Mouse (Mus musculus) hindbrain, postnatal 0 days (tissue): ENCODE data around the gene Fam13c. TPM values are rescaled to one million over a fixed set of nuclear protein-coding genes. Genes with fewer than 3 reads are reported as not detected.

Experiments used
- ATAC-seq: fragments of 200-750 bp; cut with Nextera tagmentation; 2 replicates; pipeline ENCODE4 v1.8.0; 2017; ENCODE audit warnings: mild to moderate bottlenecking, moderate TSS enrichment, moderate library complexity
- DNase-seq: peaks from one replicate; pipeline ENCODE4 v3.0.0-alpha.2; 2015; ENCODE audit warnings: low spot score
- H3K27ac ChIP-seq: fragments of 300-500 bp; sonication (generic); 2 replicates; pipeline ENCODE4 v1.5.1; 2014; ENCODE audit warnings: mild to moderate bottlenecking
- H3K27me3 ChIP-seq: fragments of 300-500 bp; sonication (generic); 2 replicates; pipeline ENCODE4 v1.6.1; 2014; ENCODE audit warnings: low read length, mixed read lengths; ENCODE audit not compliant: insufficient read depth
- H3K36me3 ChIP-seq: fragments of 300-500 bp; sonication (generic); 2 replicates; pipeline ENCODE4 v1.6.1; 2014; ENCODE audit warnings: low read length, mixed read lengths; ENCODE audit not compliant: insufficient read depth
- H3K4me1 ChIP-seq: fragments of 300-500 bp; sonication (generic); 2 replicates; pipeline ENCODE4 v1.6.1; 2014; ENCODE audit warnings: antibody characterized with exemption, low read length, mixed read lengths; ENCODE audit not compliant: insufficient read depth
- H3K4me2 ChIP-seq: fragments of 300-500 bp; sonication (generic); 2 replicates; pipeline ENCODE4 v1.6.1; 2014; ENCODE audit warnings: low read depth, mild to moderate bottlenecking, low read length, moderate library complexity, mixed read lengths
- H3K4me3 ChIP-seq: fragments of 300-500 bp; sonication (generic); 2 replicates; pipeline ENCODE4 v1.5.1; 2014; ENCODE audit warnings: low read length
- H3K9ac ChIP-seq: fragments of 300-500 bp; sonication (generic); replicated peaks from 2 replicates; pipeline ENCODE4 v1.6.1; 2014; ENCODE audit warnings: mild to moderate bottlenecking, low read length, moderate library complexity, mixed read lengths
- H3K9me3 ChIP-seq: fragments of 300-500 bp; sonication (generic); 2 replicates; pipeline ENCODE4 v1.6.1; 2016; ENCODE audit warnings: low read length, mixed read lengths
- CTCF ChIP-seq: IDR thresholded peaks from 2 replicates; pipeline ENCODE4 v1.5.1; 2016; ENCODE audit warnings: antibody characterized with exemption, control low read depth, low read depth
- WGBS: fragments of 180-500 bp; shearing (Covaris S2); extraction: QIAGEN DNeasy Blood & Tissue Kit; methylation state at CpG from one replicate; pipeline ENCODE4 v1.1.7; 2014; 5-methylcytosine and 5-hydroxymethylcytosine counted together
- polyA plus RNA-seq: library from polyadenylated mRNA; unstranded; fragments of >200 nt; fragmentation: Nextera tagmentation; extraction: Ambion mirVana; gene quantifications from 2 replicates; pipeline ENCODE4 v1.2.1, GENCODE M21; 2015
- total RNA-seq: library from RNA; depleted of rRNA; stranded (reverse); fragments of >200 nt; gene quantifications from 2 replicates; pipeline ENCODE4 v1.2.3, GENCODE M21; 2014; rRNA removed

The Fam13c gene
- total RNA-seq (6.8 and 7.7 TPM in 2 replicates), polyA plus RNA-seq (18.3 and 18.8 TPM in 2 replicates)

DNA sequence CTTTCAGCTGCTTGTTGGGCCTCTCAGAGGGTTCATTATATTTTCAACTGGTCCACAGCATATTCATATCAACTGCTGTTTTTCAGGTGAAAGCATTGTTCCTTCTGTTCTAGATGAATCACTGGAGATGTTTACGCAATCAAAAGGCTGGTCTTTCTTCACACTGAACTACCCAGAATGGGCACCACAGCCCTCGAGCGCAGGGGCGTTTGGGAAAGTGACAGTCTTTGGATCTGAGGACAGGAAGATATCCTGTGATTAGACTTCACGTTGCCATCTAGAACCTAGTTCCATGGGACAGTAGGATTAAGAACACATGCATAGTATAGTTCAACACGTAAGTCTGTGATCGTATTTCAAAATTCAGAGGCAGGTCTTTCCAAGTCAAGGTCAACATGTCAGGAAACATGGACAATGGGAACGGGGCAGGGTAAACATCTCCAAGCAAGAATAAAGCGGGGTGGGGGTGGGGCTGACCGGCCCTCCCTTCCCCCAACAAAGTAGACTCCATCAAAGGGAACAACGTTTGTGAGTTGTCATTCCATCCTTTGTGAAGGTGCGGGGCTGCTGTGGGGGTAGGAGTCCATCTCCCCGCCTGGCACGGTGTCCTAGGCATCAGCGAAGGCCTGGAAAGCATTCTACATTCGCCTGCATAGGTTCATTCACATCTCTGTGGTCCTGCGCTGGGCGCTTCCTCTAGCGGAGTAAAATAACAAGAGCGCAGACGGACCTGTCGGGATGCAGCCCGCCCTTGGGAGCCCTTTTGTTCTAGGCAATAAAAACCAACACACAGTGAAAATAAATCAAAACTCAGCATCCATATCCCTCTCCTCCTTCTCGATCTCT is at the start of gene Fam13c:
Gene Fam13c, plus strand, starts transcription at position 806 of the 846 bp plus-strand sequence.
- H3K36me3 ChIP-seq: no peaks in the 10 kb centered on the region
- H3K9ac ChIP-seq: peak within 1 kb of the TSS; percentile 74
- no peaks in the 10 kb centered on the region for H3K27me3 ChIP-seq
- H3K27ac ChIP-seq: peak within 1 kb of the TSS; percentile 95
- peak; percentile 68 for ATAC-seq
- TF ChIP-seq CTCF: no peak
- WGBS: 8% methylated on average over 24 of the region's 24 CpGs
- no peaks in the 10 kb centered on the region for H3K9me3 ChIP-seq
- H3K4me1 ChIP-seq: 0 out of 2 replicates have a peak, but pooled peaks cover 7% of the 10 kb centered on the region
- peak within 1 kb of the TSS; percentile 64 for H3K4me3 ChIP-seq
- peak within 1 kb of the TSS; percentile 79 for H3K4me2 ChIP-seq
- peak; percentile 72 for DNase-seq

DNA sequence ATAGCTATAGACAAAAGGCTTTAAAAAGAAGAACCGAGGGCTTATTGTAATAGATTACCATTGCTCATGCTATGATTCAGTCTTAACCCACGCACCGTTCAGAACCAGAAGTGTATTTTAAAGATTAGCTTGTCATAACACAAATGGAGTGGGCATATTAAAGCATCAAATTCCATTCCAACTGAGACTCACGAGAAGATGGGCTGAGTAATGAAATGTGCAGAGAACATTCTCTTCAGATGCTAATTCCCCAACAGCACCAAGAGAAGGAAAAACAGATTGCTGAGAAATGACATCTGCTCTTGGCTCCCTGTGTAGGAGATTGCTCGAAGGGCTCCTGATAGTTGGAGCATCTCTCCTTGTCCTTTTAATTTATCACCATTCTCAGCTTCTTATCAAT is 44.4 kb upstream of the Fam13c start:
- DNase-seq (no peak), ATAC-seq (no peak)
- Histone ChIP-seq H3K4me3 (no peak overlapping the region), H3K27ac (no peak overlapping the region), H3K9ac (no peak overlapping the region), H3K4me1 (no peaks in the 10 kb centered on the region), H3K9me3 (0 out of 2 replicates have a peak, but pooled peaks cover 2% of the 10 kb centered on the region), H3K27me3 (no peaks in the 10 kb centered on the region), H3K4me2 (no peak overlapping the region), H3K36me3 (no peaks in the 10 kb centered on the region)
- 77% methylated on average over 5 of the region's 5 CpGs for WGBS
- no peak for TF ChIP-seq CTCF

DNA sequence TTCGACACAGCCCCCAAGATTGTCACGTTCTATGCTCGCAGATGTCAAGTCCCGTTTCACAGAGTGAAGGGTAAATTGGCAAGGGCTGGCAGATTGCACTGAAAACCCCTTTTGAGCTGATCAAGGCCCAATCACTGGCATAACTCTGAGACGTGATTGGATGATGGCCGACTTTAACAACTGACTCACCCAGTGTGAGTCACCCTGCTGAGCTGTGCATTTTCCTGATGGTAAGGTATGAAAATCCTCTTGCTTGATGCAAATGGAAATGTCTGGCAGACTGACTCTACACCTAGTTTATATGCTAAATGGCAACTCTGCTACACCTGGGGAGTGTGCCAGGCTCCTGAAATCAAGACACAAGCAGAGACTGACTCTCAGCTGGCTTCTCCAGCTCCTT is 42.1 kb upstream of the Fam13c start:
- 82% methylated on average over 6 of the region's 6 CpGs for WGBS
- Histone ChIP-seq H3K4me3 (no peak overlapping the region), H3K27ac (no peak overlapping the region), H3K4me2 (no peak overlapping the region), H3K36me3 (no peaks in the 10 kb centered on the region), H3K9me3 (0 out of 2 replicates have a peak, but pooled peaks cover 2% of the 10 kb centered on the region), H3K9ac (no peak overlapping the region), H3K27me3 (no peaks in the 10 kb centered on the region), H3K4me1 (no peaks in the 10 kb centered on the region)
- ATAC-seq (no peak), DNase-seq (no peak)
- no peak for TF ChIP-seq CTCF

DNA sequence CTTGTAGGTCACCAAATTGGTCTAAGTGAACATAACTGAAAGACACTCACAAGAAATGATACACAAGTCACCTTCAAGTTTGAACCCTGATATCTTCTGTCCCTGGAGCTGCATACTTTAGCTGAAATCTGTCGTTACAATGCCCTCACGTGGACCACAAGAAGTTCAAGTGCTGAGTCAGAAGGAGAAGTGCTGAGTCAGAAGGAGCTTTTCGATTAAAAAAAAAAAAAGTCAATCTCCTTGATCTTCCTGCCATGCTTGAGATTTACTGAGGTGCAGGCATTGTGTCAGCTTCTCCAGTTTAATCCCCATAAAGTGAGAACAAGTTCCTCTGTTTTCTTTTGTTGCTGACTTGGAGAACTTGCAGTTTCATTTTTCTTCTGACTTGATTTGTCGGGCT is 38.3 kb upstream of the Fam13c start:
- Histone ChIP-seq H3K4me1 (no peaks in the 10 kb centered on the region), H3K4me3 (no peak overlapping the region), H3K27ac (no peak overlapping the region), H3K9ac (no peak overlapping the region), H3K4me2 (no peak overlapping the region), H3K36me3 (no peaks in the 10 kb centered on the region), H3K27me3 (no peaks in the 10 kb centered on the region), H3K9me3 (0 out of 2 replicates have a peak, but pooled peaks cover 2% of the 10 kb centered on the region)
- TF ChIP-seq CTCF: no peak
- DNase-seq (no peak), ATAC-seq (no peak)
- WGBS: 85% methylated on average over 4 of the region's 4 CpGs

DNA sequence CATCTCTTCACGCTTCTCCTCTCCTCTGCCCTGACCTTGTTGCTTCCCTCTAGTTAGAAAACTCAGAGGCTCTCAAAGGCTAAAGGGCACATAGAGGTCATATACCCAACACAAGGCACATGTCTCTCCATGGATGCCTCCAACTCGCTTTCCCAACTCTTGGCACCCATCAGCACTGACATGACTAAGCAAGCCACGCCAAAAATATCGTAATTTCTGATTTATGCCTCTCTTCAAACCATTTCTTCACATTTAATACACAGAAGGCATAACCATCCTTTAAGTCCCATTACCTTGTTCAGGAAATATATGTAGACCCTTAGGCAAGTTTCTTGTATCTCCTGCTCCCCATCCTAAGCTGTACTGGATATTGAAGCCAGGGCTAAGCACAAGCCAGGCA is 37.6 kb upstream of the Fam13c start:
- DNase-seq (no peak), ATAC-seq (no peak)
- H3K4me3 ChIP-seq: no peak overlapping the region
- no peaks in the 10 kb centered on the region for H3K36me3 ChIP-seq
- no peak overlapping the region for H3K4me2 ChIP-seq
- no peak for TF ChIP-seq CTCF
- H3K9me3 ChIP-seq: 0 out of 2 replicates have a peak, but pooled peaks cover 2% of the 10 kb centered on the region
- H3K9ac ChIP-seq: no peak overlapping the region
- no peaks in the 10 kb centered on the region for H3K27me3 ChIP-seq
- H3K27ac ChIP-seq: no peak overlapping the region
- no peaks in the 10 kb centered on the region for H3K4me1 ChIP-seq
- WGBS: 90% methylated on average over 4 of the region's 4 CpGs

DNA sequence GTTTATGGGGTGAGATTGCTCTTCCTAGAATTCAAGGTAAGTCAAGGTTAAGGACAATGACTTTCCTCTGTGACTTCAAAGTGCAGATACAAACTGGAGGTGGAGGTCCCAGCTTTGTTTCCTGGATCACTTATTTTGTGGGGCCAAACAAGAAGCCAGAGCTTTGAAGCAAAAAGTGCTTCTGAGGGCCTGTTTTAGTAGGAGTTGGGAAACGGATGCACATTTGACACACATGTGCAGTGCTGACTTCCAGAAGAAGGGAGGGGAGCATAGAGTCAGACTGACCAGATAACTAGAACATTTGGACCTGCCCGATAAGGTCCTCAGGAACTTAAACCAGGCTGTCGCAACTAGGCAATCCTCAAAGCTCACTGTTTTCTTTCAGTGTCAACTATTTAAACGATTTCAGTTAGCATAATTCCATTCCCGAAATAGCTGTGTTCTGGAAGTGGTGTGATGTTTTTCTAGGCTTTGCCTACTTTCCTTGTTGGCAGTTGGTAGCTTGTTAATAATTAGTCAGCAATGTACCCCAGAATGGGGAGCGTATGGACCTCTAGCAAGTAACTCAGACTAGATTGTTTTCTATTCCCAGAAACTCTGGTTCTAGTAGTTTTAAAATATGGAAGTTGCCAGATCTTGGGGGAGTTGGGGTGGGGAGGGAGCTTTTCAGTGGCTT is 22.3 kb upstream of the Fam13c start:
- Histone ChIP-seq H3K27ac (no peak overlapping the region), H3K4me2 (no peak overlapping the region), H3K27me3 (no peaks in the 10 kb centered on the region), H3K9ac (no peak overlapping the region), H3K4me1 (peaks cover 5% of the 10 kb centered on the region; the same call in 1 of the 2 replicates), H3K36me3 (no peaks in the 10 kb centered on the region), H3K4me3 (no peak overlapping the region), H3K9me3 (no peaks in the 10 kb centered on the region)
- ATAC-seq (no peak), DNase-seq (no peak)
- 90% methylated on average over 6 of the region's 6 CpGs for WGBS
- TF ChIP-seq CTCF: no peak
